Mouse (Mus musculus) limb, embryonic 10.5 days (tissue): Measurements from ENCODE around the gene 1700021F07Rik. TPM values are rescaled to one million over a fixed set of nuclear protein-coding genes. Genes with fewer than 3 reads are reported as not detected.

Experiments
- polyA plus RNA-seq: library from polyadenylated mRNA; unstranded; fragments of >200 nt; fragmentation: Nextera tagmentation; extraction: Ambion mirVana; gene quantifications from 2 replicates; pipeline ENCODE4 v1.2.1, GENCODE M21; 2016

The 1700021F07Rik gene
- polyA plus RNA-seq, 1 experiment from 2014 or later = not detected

Other genes starting within 250 kb of the 1700021F07Rik start
- gene Pmepa1, start 246.1 kb upstream of the 1700021F07Rik start, polyA plus RNA-seq = 1.1 and 2.0 TPM in 2 replicates
- gene Ankrd60, start 55.8 kb downstream of the 1700021F07Rik start, polyA plus RNA-seq = not detected in 2 replicates
- gene Rab22a, start 137.2 kb downstream of the 1700021F07Rik start, polyA plus RNA-seq = 23.8 and 28.4 TPM in 2 replicates
- not detected in 2 replicates for gene 1700010B08Rik, start 196.8 kb downstream of the 1700021F07Rik start, polyA plus RNA-seq
- gene Vapb, start 214.9 kb downstream of the 1700021F07Rik start, polyA plus RNA-seq = 7.6 and 9.0 TPM in 2 replicates